Mouse (Mus musculus) lung, embryonic 15.5 days (tissue): ENCODE data around the gene Mpeg1. TPM values are rescaled to one million over a fixed set of nuclear protein-coding genes. Genes with fewer than 3 reads are reported as not detected.

Source experiments
- ATAC-seq: fragments of 200-750 bp; cut with Nextera tagmentation; 2 replicates; pipeline ENCODE4 v1.8.0; 2017; ENCODE audit warnings: moderate number of reproducible peaks, borderline replicate concordance; ENCODE audit not compliant: low FRiP score, low TSS enrichment; ENCODE audit errors: extremely low read depth
- H3K27ac ChIP-seq: fragments of 300-500 bp; sonication (generic); 2 replicates; pipeline ENCODE4 v1.5.1; 2015; ENCODE audit warnings: moderate library complexity, mild to moderate bottlenecking, inconsistent platforms
- H3K27me3 ChIP-seq: fragments of 300-500 bp; sonication (generic); 2 replicates; pipeline ENCODE4 v1.6.1; 2015; ENCODE audit warnings: inconsistent platforms
- H3K36me3 ChIP-seq: fragments of 300-500 bp; sonication (generic); 2 replicates; pipeline ENCODE4 v1.6.1; 2015; ENCODE audit warnings: inconsistent platforms
- H3K4me1 ChIP-seq: fragments of 300-500 bp; sonication (generic); 2 replicates; pipeline ENCODE4 v1.6.1; 2015; ENCODE audit warnings: inconsistent platforms
- H3K4me2 ChIP-seq: fragments of 300-500 bp; sonication (generic); 2 replicates; pipeline ENCODE4 v1.6.1; 2015; ENCODE audit warnings: inconsistent platforms, mild to moderate bottlenecking, moderate library complexity
- H3K4me3 ChIP-seq: fragments of 300-500 bp; sonication (generic); 2 replicates; pipeline ENCODE4 v1.5.1; 2015; ENCODE audit warnings: mild to moderate bottlenecking, inconsistent platforms
- H3K9ac ChIP-seq: fragments of 300-500 bp; sonication (generic); 2 replicates; pipeline ENCODE4 v1.6.1; 2015; ENCODE audit warnings: inconsistent platforms
- H3K9me3 ChIP-seq: fragments of 300-500 bp; sonication (generic); 2 replicates; pipeline ENCODE4 v1.6.1; 2016; ENCODE audit warnings: inconsistent platforms
- WGBS: fragments of 180-500 bp; shearing (Covaris S2); methylation state at CpG from one replicate; pipeline ENCODE4 v1.1.7; 2015; 5-methylcytosine and 5-hydroxymethylcytosine counted together
- polyA plus RNA-seq: library from polyadenylated mRNA; unstranded; fragments of >200 nt; fragmentation: Nextera tagmentation; extraction: Ambion mirVana; gene quantifications from 2 replicates; pipeline ENCODE4 v1.2.1, GENCODE M21; 2015

The Mpeg1 gene
- polyA plus RNA-seq: 0.67 and 1.0 TPM in 2 replicates

GRCm38 (mm10) chr19:12460282-12461249, at the start of gene Mpeg1:
Mpeg1 (plus strand) TSS chr19:12460779.
- H3K27ac ChIP-seq: no peak within 1 kb of the TSS
- WGBS: 76% methylated on average over 11 of the region's 11 CpGs

DNA sequence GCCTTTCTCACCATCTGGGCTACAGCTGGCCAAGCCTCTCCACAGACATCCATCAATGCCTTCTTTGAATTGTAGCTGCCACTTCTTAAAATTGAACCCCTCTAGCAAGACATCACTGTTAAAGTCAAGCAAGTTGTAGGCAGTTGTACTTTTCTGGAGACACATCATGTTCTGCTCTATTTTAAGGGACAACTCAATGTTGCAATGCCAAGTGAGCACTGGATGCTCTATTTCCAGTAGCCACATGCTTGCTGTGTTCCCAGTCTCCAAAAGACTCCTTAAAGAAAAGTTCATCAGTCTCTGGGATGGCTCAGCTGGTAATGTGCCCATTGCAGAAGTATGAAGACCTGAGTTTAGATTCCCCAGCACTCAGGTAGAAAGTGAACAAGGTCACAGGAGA, 46.8 kb upstream of the Mpeg1 start:
- no peak overlapping the region for H3K9ac ChIP-seq
- H3K4me2 ChIP-seq: no peak overlapping the region
- no peaks in the 10 kb centered on the region for H3K27me3 ChIP-seq
- no peak for ATAC-seq
- no peak overlapping the region for H3K4me3 ChIP-seq
- H3K9me3 ChIP-seq: no peaks in the 10 kb centered on the region
- no peaks in the 10 kb centered on the region for H3K36me3 ChIP-seq
- H3K27ac ChIP-seq: no peak overlapping the region
- H3K4me1 ChIP-seq: no peaks in the 10 kb centered on the region

More at GRCm38 (mm10) chr19:12460282-12461249, at the start of gene Mpeg1:
- Histone ChIP-seq H3K27me3 (no peaks in the 10 kb centered on the region), H3K9ac (no peak within 1 kb of the TSS), H3K36me3 (no peaks in the 10 kb centered on the region), H3K4me3 (no peak within 1 kb of the TSS), H3K9me3 (no peaks in the 10 kb centered on the region), H3K4me2 (no peak within 1 kb of the TSS), H3K4me1 (peaks cover 10% of the 10 kb centered on the region)
- no peak for ATAC-seq

- ATAC-seq: no peak
- Histone ChIP-seq H3K36me3 (no peaks in the 10 kb centered on the region), H3K4me1 (no peaks in the 10 kb centered on the region), H3K27ac (no peak within 1 kb of the TSS), H3K4me2 (no peak within 1 kb of the TSS), H3K9ac (no peak within 1 kb of the TSS), H3K27me3 (no peaks in the 10 kb centered on the region), H3K4me3 (no peak within 1 kb of the TSS), H3K9me3 (no peaks in the 10 kb centered on the region)
Observed at GRCm38 (mm10) chr19:12417361-12417760, 43.2 kb upstream of the Mpeg1 start, which contains the start of gene Olfr1441. Olfr1441 (plus strand) TSS chr19:12417433.

DNA sequence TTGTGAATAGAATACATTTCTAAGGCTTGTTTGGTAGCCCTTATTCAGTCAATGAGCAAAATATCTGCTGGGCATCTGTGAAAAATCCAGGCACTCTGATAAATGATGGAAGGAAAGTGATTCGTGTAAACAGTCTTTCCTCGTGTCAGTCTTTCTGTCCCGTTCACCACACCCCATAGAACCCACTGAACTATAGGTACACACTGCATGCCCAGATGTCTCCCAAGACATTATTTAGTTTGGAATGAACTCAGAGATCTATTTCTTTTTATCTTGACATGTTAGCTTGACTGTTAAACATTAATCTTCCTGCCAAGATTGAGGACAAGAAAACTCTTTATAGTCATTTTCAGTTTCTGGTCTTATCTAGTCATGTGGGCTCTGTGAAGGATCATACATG, 42.3 kb upstream of the Mpeg1 start:
- H3K4me2 ChIP-seq: no peak overlapping the region
- no peaks in the 10 kb centered on the region for H3K4me1 ChIP-seq
- H3K36me3 ChIP-seq: no peaks in the 10 kb centered on the region
- H3K27me3 ChIP-seq: no peaks in the 10 kb centered on the region
- no peak overlapping the region for H3K4me3 ChIP-seq
- ATAC-seq: no peak
- no peak overlapping the region for H3K9ac ChIP-seq
- WGBS: 32% methylated on average over 3 of the region's 3 CpGs
- H3K27ac ChIP-seq: no peak overlapping the region
- no peaks in the 10 kb centered on the region for H3K9me3 ChIP-seq

DNA sequence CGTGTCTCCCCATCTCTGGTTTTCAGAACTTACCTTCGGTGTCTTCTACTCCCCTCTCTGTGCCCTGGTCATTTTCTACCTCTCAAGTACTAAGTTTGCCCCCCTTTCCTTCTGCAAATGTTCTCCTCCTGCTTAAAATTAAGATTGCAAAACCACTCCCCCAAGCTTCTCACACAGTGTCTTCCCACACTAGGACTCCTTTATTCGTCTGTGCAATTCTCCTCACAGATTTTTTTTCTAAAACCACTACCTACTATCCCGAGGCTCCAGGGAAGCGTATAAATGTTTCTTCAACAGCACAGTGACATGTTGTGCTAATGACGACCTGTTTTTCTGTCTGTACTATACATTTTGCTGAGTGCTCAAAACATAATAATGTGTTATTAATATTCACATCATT, 40.0 kb upstream of the Mpeg1 start:
- no peaks in the 10 kb centered on the region for H3K4me1 ChIP-seq
- H3K9me3 ChIP-seq: no peaks in the 10 kb centered on the region
- H3K36me3 ChIP-seq: no peaks in the 10 kb centered on the region
- H3K4me2 ChIP-seq: no peak overlapping the region
- H3K4me3 ChIP-seq: no peak overlapping the region
- no peak overlapping the region for H3K27ac ChIP-seq
- no peak overlapping the region for H3K9ac ChIP-seq
- 69% methylated on average over 6 of the region's 6 CpGs for WGBS
- no peak for ATAC-seq
- H3K27me3 ChIP-seq: no peaks in the 10 kb centered on the region

DNA sequence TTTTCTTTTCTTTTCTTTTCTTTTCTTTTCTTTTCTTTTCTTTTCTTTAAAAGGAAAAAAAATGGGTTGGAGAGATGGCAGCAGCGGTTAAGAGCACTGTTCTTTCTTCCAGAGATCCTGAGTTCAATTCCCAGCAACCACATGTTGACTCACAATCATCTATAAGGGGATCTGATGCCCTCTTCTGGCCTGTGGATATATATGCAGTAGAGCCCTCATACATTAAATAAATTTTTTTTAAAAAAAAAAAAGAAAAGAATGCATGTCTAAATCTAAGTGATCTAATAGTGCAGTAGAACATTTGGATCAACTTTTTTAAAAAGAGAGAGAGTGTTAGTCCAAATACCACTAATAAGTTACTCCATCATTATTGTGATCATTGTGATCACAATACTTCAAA, 38.9 kb upstream of the Mpeg1 start:
- Histone ChIP-seq H3K27ac (no peak overlapping the region), H3K4me3 (no peak overlapping the region), H3K4me2 (no peak overlapping the region), H3K36me3 (no peaks in the 10 kb centered on the region), H3K9me3 (no peaks in the 10 kb centered on the region), H3K27me3 (no peaks in the 10 kb centered on the region), H3K9ac (no peak overlapping the region), H3K4me1 (no peaks in the 10 kb centered on the region)
- WGBS: 71% methylated on average over 1 of the region's 1 CpGs
- ATAC-seq: no peak

- Histone ChIP-seq H3K4me3 (no peak overlapping the region), H3K27me3 (no peaks in the 10 kb centered on the region), H3K4me1 (no peaks in the 10 kb centered on the region), H3K36me3 (no peaks in the 10 kb centered on the region), H3K4me2 (no peak overlapping the region), H3K27ac (no peak overlapping the region), H3K9ac (no peak overlapping the region), H3K9me3 (no peaks in the 10 kb centered on the region)
- no peak for ATAC-seq
- WGBS: 79% methylated on average over 5 of the region's 5 CpGs
Observed at GRCm38 (mm10) chr19:12427101-12427500, 33.5 kb upstream of the Mpeg1 start.

GRCm38 (mm10) chr19:12427605-12428004, 33.0 kb upstream of the Mpeg1 start, which contains the start of gene Pfpl:
Pfpl (plus strand) TSS chr19:12427905.
- 86% methylated on average over 6 of the region's 6 CpGs for WGBS
- no peak within 1 kb of the TSS for H3K4me2 ChIP-seq
- H3K27ac ChIP-seq: no peak within 1 kb of the TSS
- no peaks in the 10 kb centered on the region for H3K36me3 ChIP-seq
- no peak for ATAC-seq
- H3K4me3 ChIP-seq: no peak within 1 kb of the TSS
- H3K27me3 ChIP-seq: no peaks in the 10 kb centered on the region
- H3K9me3 ChIP-seq: no peaks in the 10 kb centered on the region
- no peak within 1 kb of the TSS for H3K9ac ChIP-seq
- no peaks in the 10 kb centered on the region for H3K4me1 ChIP-seq

DNA sequence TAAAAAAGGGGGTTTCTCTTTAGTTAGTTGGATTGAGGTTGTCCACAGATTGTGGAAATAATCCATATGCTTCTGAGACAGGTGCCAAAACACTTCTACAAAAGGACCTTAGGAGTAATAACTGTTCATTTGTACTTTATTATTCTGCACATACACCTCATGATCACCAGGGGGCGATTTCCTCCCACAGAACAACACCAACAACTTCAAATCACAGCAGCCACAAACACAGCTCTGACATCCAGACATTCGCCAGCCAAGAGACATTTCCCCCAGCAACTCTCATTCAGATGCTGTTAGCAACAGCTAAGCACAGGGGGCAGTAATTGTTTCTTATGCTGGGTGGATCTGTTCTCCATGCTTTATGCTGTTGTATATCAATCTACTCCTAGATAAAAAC, 27.5 kb upstream of the Mpeg1 start:
- H3K27me3 ChIP-seq: no peaks in the 10 kb centered on the region
- H3K27ac ChIP-seq: no peak overlapping the region
- no peak overlapping the region for H3K9ac ChIP-seq
- no peak overlapping the region for H3K4me2 ChIP-seq
- WGBS: 7% methylated on average over 2 of the region's 2 CpGs
- H3K4me1 ChIP-seq: no peaks in the 10 kb centered on the region
- peak; percentile 69 for ATAC-seq
- no peaks in the 10 kb centered on the region for H3K36me3 ChIP-seq
- no peak overlapping the region for H3K4me3 ChIP-seq
- H3K9me3 ChIP-seq: no peaks in the 10 kb centered on the region

- 86% methylated on average over 4 of the region's 4 CpGs for WGBS
- Histone ChIP-seq H3K4me2 (no peak overlapping the region), H3K9me3 (no peaks in the 10 kb centered on the region), H3K36me3 (no peaks in the 10 kb centered on the region), H3K9ac (no peak overlapping the region), H3K4me1 (no peaks in the 10 kb centered on the region), H3K27me3 (no peaks in the 10 kb centered on the region), H3K4me3 (no peak overlapping the region), H3K27ac (no peak overlapping the region)
- no peak for ATAC-seq
Observed at GRCm38 (mm10) chr19:12435011-12435416, 25.6 kb upstream of the Mpeg1 start.

DNA sequence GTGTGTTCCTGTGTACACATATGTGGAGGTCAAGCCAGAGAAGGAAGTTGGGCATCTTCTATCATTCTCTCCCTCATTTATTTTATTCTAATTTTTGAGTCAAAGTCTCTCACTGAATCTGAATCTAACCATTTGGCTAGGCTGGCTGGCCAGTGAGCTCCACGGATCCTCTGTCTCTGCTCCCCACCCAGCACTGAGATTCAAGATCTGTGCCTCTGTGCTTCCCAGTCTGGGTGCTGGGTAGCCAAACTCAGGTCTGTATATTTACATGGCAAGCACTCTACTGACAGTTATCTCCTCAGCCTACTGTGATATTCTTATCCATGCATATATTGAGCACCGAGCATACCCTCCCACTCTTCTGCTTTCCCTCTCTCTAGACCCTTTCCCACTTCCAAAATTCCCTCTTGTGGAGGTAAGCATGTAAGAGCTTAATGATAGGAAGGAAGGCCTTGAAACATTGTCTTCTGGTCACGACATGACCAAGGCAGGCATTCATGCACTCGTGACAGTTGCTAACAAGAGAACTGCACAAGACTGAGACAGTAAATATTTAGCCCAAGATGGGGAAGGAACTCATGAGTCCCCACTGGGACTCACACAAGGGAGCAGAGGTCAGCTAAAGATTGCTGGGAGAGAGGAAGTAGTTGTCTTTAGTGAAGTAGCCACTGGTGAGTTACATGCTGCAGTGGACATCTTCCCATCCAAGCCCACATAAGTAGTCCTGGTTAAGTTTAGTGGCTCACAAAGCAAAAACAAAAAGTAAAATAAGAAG, 24.6 kb upstream of the Mpeg1 start:
- ATAC-seq: no peak
- no peak overlapping the region for H3K4me3 ChIP-seq
- no peaks in the 10 kb centered on the region for H3K36me3 ChIP-seq
- H3K9ac ChIP-seq: no peak overlapping the region
- H3K9me3 ChIP-seq: no peaks in the 10 kb centered on the region
- no peaks in the 10 kb centered on the region for H3K27me3 ChIP-seq
- H3K27ac ChIP-seq: no peak overlapping the region
- no peaks in the 10 kb centered on the region for H3K4me1 ChIP-seq
- 60% methylated on average over 4 of the region's 4 CpGs for WGBS
- H3K4me2 ChIP-seq: no peak overlapping the region

DNA sequence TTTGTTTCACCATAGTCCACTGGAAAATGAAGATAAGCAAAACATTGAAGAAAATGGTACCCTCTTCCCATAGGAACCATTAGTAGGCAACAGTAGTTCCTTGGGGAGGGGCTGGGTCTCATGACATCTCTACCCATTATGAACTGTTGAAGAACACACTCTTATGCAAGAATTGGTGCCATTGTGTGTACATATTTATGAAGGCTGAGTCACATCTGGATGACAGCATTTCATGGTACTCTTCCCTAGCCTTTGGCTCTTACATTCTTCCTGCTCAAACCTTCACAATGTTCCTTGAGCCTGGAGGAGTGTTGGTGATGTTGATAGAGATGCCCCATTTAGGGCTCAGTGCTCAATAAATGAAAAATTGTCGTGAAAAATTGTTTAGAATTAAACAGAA, 21.0 kb upstream of the Mpeg1 start:
- no peaks in the 10 kb centered on the region for H3K4me1 ChIP-seq
- H3K4me3 ChIP-seq: no peak overlapping the region
- no peaks in the 10 kb centered on the region for H3K36me3 ChIP-seq
- H3K27ac ChIP-seq: no peak overlapping the region
- no peaks in the 10 kb centered on the region for H3K9me3 ChIP-seq
- no peak overlapping the region for H3K4me2 ChIP-seq
- no peak overlapping the region for H3K9ac ChIP-seq
- ATAC-seq: no peak
- H3K27me3 ChIP-seq: no peaks in the 10 kb centered on the region
- 55% methylated on average over 1 of the region's 1 CpGs for WGBS
